Mouse (Mus musculus): Measurements from ENCODE around the gene Zfp454. TPM values are rescaled to one million over a fixed set of nuclear protein-coding genes. Genes with fewer than 3 reads are reported as not detected.

Zfp454 gene
- polyA plus RNA-seq, 1 experiment, result not detected

- Histone ChIP-seq H3K27me3 (ENCODE audit: control insufficient read depth, insufficient read depth, insufficient read length) (no peaks in the 10 kb centered on the region), H3K79me2 (ENCODE audit: control insufficient read depth, insufficient read depth) (no peaks in the 10 kb centered on the region), H3K79me3 (ENCODE audit: low read depth) (no peaks in the 10 kb centered on the region), H3ac (ENCODE audit: control insufficient read depth, insufficient read length, low read depth) (peak within 1 kb of the TSS; percentile 79), H3K36me3 (ENCODE audit: control insufficient read depth, insufficient read depth) (no peaks in the 10 kb centered on the region), H3K4me3 (ENCODE audit: insufficient read depth, poor library complexity, severe bottlenecking) (peak within 1 kb of the TSS; percentile 40)
- TF ChIP-seq CEBPB (IDR thresholded peaks at IDR 0.05; ENCODE audit: low read depth), result no peak
- TF ChIP-seq USF1 (IDR thresholded peaks at IDR 0.05; ENCODE audit: low read depth), result no peak
- TF ChIP-seq FOSL1 (IDR thresholded peaks at IDR 0.05; ENCODE audit: insufficient read depth, low read length, poor library complexity, severe bottlenecking), result no peak
- TF ChIP-seq MAX (IDR thresholded peaks at IDR 0.05), result no peak
- no peak for TF ChIP-seq MYOG (IDR thresholded peaks at IDR 0.05; ENCODE audit: control insufficient read depth, extremely low read depth, insufficient read length)
- no peak for TF ChIP-seq CTCF (IDR thresholded peaks at IDR 0.05; ENCODE audit: control insufficient read depth, insufficient read depth, insufficient read length)
- TF ChIP-seq MYOD1 (IDR thresholded peaks at IDR 0.05; ENCODE audit: control insufficient read depth, insufficient read length, low read depth), result no peak
Measured at GRCm38 (mm10) chr11:50915671-50916320, 28.3 kb upstream of the Zfp454 start, which contains the start of gene Zfp2. Gene Zfp2, minus strand, starts transcription at chr11:50916165.

- no peak overlapping the region for H3K4me3 ChIP-seq (ENCODE audit: insufficient read depth, poor library complexity, severe bottlenecking)
- H3K36me3 ChIP-seq (ENCODE audit: control insufficient read depth, insufficient read depth), result no peaks in the 10 kb centered on the region
- H3K27me3 ChIP-seq (ENCODE audit: control insufficient read depth, insufficient read depth, insufficient read length), result no peaks in the 10 kb centered on the region
- H3ac ChIP-seq (ENCODE audit: control insufficient read depth, insufficient read length, low read depth), result no peak overlapping the region
- TF ChIP-seq CTCF (IDR thresholded peaks at IDR 0.05; ENCODE audit: control insufficient read depth, insufficient read depth, insufficient read length) (no peak), MYOD1 (IDR thresholded peaks at IDR 0.05; ENCODE audit: control insufficient read depth, insufficient read length, low read depth) (no peak), FOSL1 (IDR thresholded peaks at IDR 0.05; ENCODE audit: insufficient read depth, low read length, poor library complexity, severe bottlenecking) (no peak), CEBPB (IDR thresholded peaks at IDR 0.05; ENCODE audit: low read depth) (no peak), MAX (IDR thresholded peaks at IDR 0.05) (no peak), MYOG (IDR thresholded peaks at IDR 0.05; ENCODE audit: control insufficient read depth, extremely low read depth, insufficient read length) (no peak), USF1 (IDR thresholded peaks at IDR 0.05; ENCODE audit: low read depth) (no peak)
- no peaks in the 10 kb centered on the region for H3K79me3 ChIP-seq (ENCODE audit: low read depth)
- H3K79me2 ChIP-seq (ENCODE audit: control insufficient read depth, insufficient read depth), result no peaks in the 10 kb centered on the region
Measured at GRCm38 (mm10) chr11:50914461-50914860, 27.0 kb upstream of the Zfp454 start.

GRCm38 (mm10) chr11:50913301-50913700 lies 25.9 kb upstream of the Zfp454 start:
- no peaks in the 10 kb centered on the region for H3K36me3 ChIP-seq (ENCODE audit: control insufficient read depth, insufficient read depth)

GRCm38 (mm10) chr11:50908136-50908535 lies 20.7 kb upstream of the Zfp454 start:
- no peaks in the 10 kb centered on the region for H3K36me3 ChIP-seq (ENCODE audit: control insufficient read depth, insufficient read depth)
- TF ChIP-seq MYOG (IDR thresholded peaks at IDR 0.05; ENCODE audit: control insufficient read depth, extremely low read depth, insufficient read length) (no peak), USF1 (IDR thresholded peaks at IDR 0.05; ENCODE audit: low read depth) (no peak), CTCF (IDR thresholded peaks at IDR 0.05; ENCODE audit: control insufficient read depth, insufficient read depth, insufficient read length) (no peak), MAX (IDR thresholded peaks at IDR 0.05) (no peak), MYOD1 (IDR thresholded peaks at IDR 0.05; ENCODE audit: control insufficient read depth, insufficient read length, low read depth) (no peak)

More at GRCm38 (mm10) chr11:50913301-50913700, 25.9 kb upstream of the Zfp454 start:
- no peak for TF ChIP-seq FOSL1 (IDR thresholded peaks at IDR 0.05; ENCODE audit: insufficient read depth, low read length, poor library complexity, severe bottlenecking)
- no peak for TF ChIP-seq MYOG (IDR thresholded peaks at IDR 0.05; ENCODE audit: control insufficient read depth, extremely low read depth, insufficient read length)
- no peak for TF ChIP-seq MYOD1 (IDR thresholded peaks at IDR 0.05; ENCODE audit: control insufficient read depth, insufficient read length, low read depth)
- no peak for TF ChIP-seq USF1 (IDR thresholded peaks at IDR 0.05; ENCODE audit: low read depth)
- TF ChIP-seq MAX (IDR thresholded peaks at IDR 0.05), result no peak
- no peak for TF ChIP-seq CTCF (IDR thresholded peaks at IDR 0.05; ENCODE audit: control insufficient read depth, insufficient read depth, insufficient read length)
- no peak for TF ChIP-seq CEBPB (IDR thresholded peaks at IDR 0.05; ENCODE audit: low read depth)
- H3K79me2 ChIP-seq (ENCODE audit: control insufficient read depth, insufficient read depth), result no peaks in the 10 kb centered on the region
- no peak overlapping the region for H3ac ChIP-seq (ENCODE audit: control insufficient read depth, insufficient read length, low read depth)
- no peaks in the 10 kb centered on the region for H3K27me3 ChIP-seq (ENCODE audit: control insufficient read depth, insufficient read depth, insufficient read length)
- H3K79me3 ChIP-seq (ENCODE audit: low read depth), result no peaks in the 10 kb centered on the region
- no peak overlapping the region for H3K4me3 ChIP-seq (ENCODE audit: insufficient read depth, poor library complexity, severe bottlenecking)

GRCm38 (mm10) chr11:50897359-50897758 lies 9.9 kb upstream of the Zfp454 start:
- Histone ChIP-seq H3K27me3 (ENCODE audit: control insufficient read depth, insufficient read depth, insufficient read length) (no peaks in the 10 kb centered on the region), H3K36me3 (ENCODE audit: control insufficient read depth, insufficient read depth) (no peaks in the 10 kb centered on the region), H3K79me2 (ENCODE audit: control insufficient read depth, insufficient read depth) (no peaks in the 10 kb centered on the region), H3K4me3 (ENCODE audit: insufficient read depth, poor library complexity, severe bottlenecking) (no peak overlapping the region), H3ac (ENCODE audit: control insufficient read depth, insufficient read length, low read depth) (no peak overlapping the region), H3K79me3 (ENCODE audit: low read depth) (no peaks in the 10 kb centered on the region)
- TF ChIP-seq FOSL1 (IDR thresholded peaks at IDR 0.05; ENCODE audit: insufficient read depth, low read length, poor library complexity, severe bottlenecking) (no peak), CEBPB (IDR thresholded peaks at IDR 0.05; ENCODE audit: low read depth) (no peak)

More at GRCm38 (mm10) chr11:50908136-50908535, 20.7 kb upstream of the Zfp454 start:
- no peaks in the 10 kb centered on the region for H3K79me3 ChIP-seq (ENCODE audit: low read depth)
- H3K27me3 ChIP-seq (ENCODE audit: control insufficient read depth, insufficient read depth, insufficient read length), result no peaks in the 10 kb centered on the region
- no peak overlapping the region for H3K4me3 ChIP-seq (ENCODE audit: insufficient read depth, poor library complexity, severe bottlenecking)
- H3K79me2 ChIP-seq (ENCODE audit: control insufficient read depth, insufficient read depth), result no peaks in the 10 kb centered on the region
- no peak overlapping the region for H3ac ChIP-seq (ENCODE audit: control insufficient read depth, insufficient read length, low read depth)

- TF ChIP-seq MAX (IDR thresholded peaks at IDR 0.05) (no peak), MYOD1 (IDR thresholded peaks at IDR 0.05; ENCODE audit: control insufficient read depth, insufficient read length, low read depth) (no peak), MYOG (IDR thresholded peaks at IDR 0.05; ENCODE audit: control insufficient read depth, extremely low read depth, insufficient read length) (no peak), FOSL1 (IDR thresholded peaks at IDR 0.05; ENCODE audit: insufficient read depth, low read length, poor library complexity, severe bottlenecking) (no peak), CTCF (IDR thresholded peaks at IDR 0.05; ENCODE audit: control insufficient read depth, insufficient read depth, insufficient read length) (no peak), USF1 (IDR thresholded peaks at IDR 0.05; ENCODE audit: low read depth) (no peak)
- no peaks in the 10 kb centered on the region for H3K27me3 ChIP-seq (ENCODE audit: control insufficient read depth, insufficient read depth, insufficient read length)
- no peaks in the 10 kb centered on the region for H3K79me3 ChIP-seq (ENCODE audit: low read depth)
- no peaks in the 10 kb centered on the region for H3K36me3 ChIP-seq (ENCODE audit: control insufficient read depth, insufficient read depth)
- H3K79me2 ChIP-seq (ENCODE audit: control insufficient read depth, insufficient read depth), result no peaks in the 10 kb centered on the region
- no peak overlapping the region for H3K4me3 ChIP-seq (ENCODE audit: insufficient read depth, poor library complexity, severe bottlenecking)
- no peak overlapping the region for H3ac ChIP-seq (ENCODE audit: control insufficient read depth, insufficient read length, low read depth)
Measured at GRCm38 (mm10) chr11:50892441-50892840, 5.0 kb upstream of the Zfp454 start.
